Mouse (Mus musculus) cerebellum, adult 8-10 months (tissue): Measurements from ENCODE around the gene Ehd2.

Experiments
- DNase-seq: peaks from one replicate; pipeline ENCODE4 v3.0.0; 2022

Gene Ehd2

GRCm38 (mm10) chr7:15901366-15902048 lies 65.9 kb downstream of the Ehd2 start:
- DNase-seq, result no peak
